Comparison of ENCODE assay signal across 9 mouse cellular contexts in genomic region chr1:64986120-64986519, GRCm38 (mm10). TPM values are rescaled to one million over a fixed set of nuclear protein-coding genes. Genes with fewer than 3 reads are reported as not detected.
DNase-seq lines count a peak whose midpoint lies in the region; ATAC-seq and TF ChIP-seq lines count a peak whose summit lies in the region.
"Had no signal": no experiment of that assay in that cellular context is flagged by ENCODE, and none has a peak within 500 bp of the region (broad histone marks: within the 10 kb centered on the region; RNA-seq: fewer than 3 reads in every experiment).

No protein-coding gene starts in this region.

- no peak overlapping the region for H3K27ac ChIP-seq in heart, embryonic 12.5 days (ENCODE audit: poor library complexity, severe bottlenecking)
- H3K27ac ChIP-seq in MEL (ENCODE audit: control insufficient read depth, low read depth, low read length), result no peak overlapping the region
- no peak overlapping the region for H3K27ac ChIP-seq in midbrain, embryonic 11.5 days (ENCODE audit: low read depth, low read length)
- H3K27ac ChIP-seq: limb, embryonic 12.5 days had no signal

- no peaks in the 10 kb centered on the region for H3K36me3 ChIP-seq in heart, embryonic 12.5 days
- H3K36me3 ChIP-seq in MEL (ENCODE audit: control insufficient read depth in 1 of 2, insufficient read depth in 2 of 2, low read length in 2 of 2), result peaks cover 0 to 5% of the 10 kb centered on the region in 2 experiments; a peak in 2 of 4 replicates
- no peaks in the 10 kb centered on the region for H3K36me3 ChIP-seq in midbrain, embryonic 11.5 days (ENCODE audit: control insufficient read depth, insufficient read depth, low read length)
- H3K36me3 ChIP-seq: limb, embryonic 12.5 days had no signal

- no peaks in the 10 kb centered on the region for H3K79me2 ChIP-seq in MEL (ENCODE audit: control insufficient read depth, insufficient read depth, low read length, poor library complexity)

- no peak overlapping the region for H3K4me3 ChIP-seq in heart, embryonic 12.5 days
- no peak overlapping the region for H3K4me3 ChIP-seq in MEL (ENCODE audit: control insufficient read depth in 1 of 2, insufficient read depth in 1 of 2, low read depth in 2 of 2, low read length in 2 of 2)
- H3K4me3 ChIP-seq in midbrain, embryonic 11.5 days (ENCODE audit: low read depth, low read length), result no peak overlapping the region
- H3K4me3 ChIP-seq: limb, embryonic 12.5 days had no signal

- peak; percentile 47 to 78 for DNase-seq in heart, adult 18-20 months
- peak; percentile 80 for DNase-seq in MEL (ENCODE audit: low read depth, low spot score)
- DNase-seq in cerebellum, postnatal 14 days, result peak; percentile 60 to 75
- DNase-seq in layer of hippocampus, postnatal 36 days, result peak; percentile 50 to 51
- peak; percentile 89 for DNase-seq in midbrain, embryonic 11.5 days (ENCODE audit: low spot score, missing footprints)
- DNase-seq in spleen, postnatal 14 days (ENCODE audit: low spot score in 2 of 2), result peak; percentile 38 to 60

- peak; percentile 54 to 76 (median 65) for TF ChIP-seq CTCF in MEL (IDR thresholded peaks at IDR 0.05 in 2 of 3, conservative IDR thresholded peaks at IDR 0.05 in 1 of 3; ENCODE audit: control insufficient read depth in 1 of 3, insufficient read depth in 1 of 3, low read depth in 2 of 3, low read length in 3 of 3, poor library complexity in 1 of 3, severe bottlenecking in 1 of 3)

- TF ChIP-seq EP300 in MEL (IDR thresholded peaks at IDR 0.05; ENCODE audit: low read depth in 1 of 2, low read length in 2 of 2), result no peak

- peak; percentile 76 for TF ChIP-seq RAD21 in MEL (IDR thresholded peaks at IDR 0.05; ENCODE audit: low read depth, low read length)

- no peak overlapping the region for H3K4me2 ChIP-seq in heart, embryonic 12.5 days
- no peak overlapping the region for H3K4me2 ChIP-seq in midbrain, embryonic 11.5 days
- H3K4me2 ChIP-seq: limb, embryonic 12.5 days had no signal

- no peaks in the 10 kb centered on the region for H3K4me1 ChIP-seq in heart, embryonic 12.5 days (replicated peaks)
- peaks cover 5% of the 10 kb centered on the region in 2 experiments; a peak in 2 of 4 replicates for H3K4me1 ChIP-seq in MEL (ENCODE audit: control insufficient read depth in 1 of 2, insufficient read depth in 2 of 2, low read length in 2 of 2)
- H3K4me1 ChIP-seq in midbrain, embryonic 11.5 days (ENCODE audit: control insufficient read depth, insufficient read depth, low read length), result no peaks in the 10 kb centered on the region
- H3K4me1 ChIP-seq: limb, embryonic 12.5 days had no signal

- no peaks in the 10 kb centered on the region for H3K27me3 ChIP-seq in heart, embryonic 12.5 days (replicated peaks)
- no peaks in the 10 kb centered on the region; a peak in 1 of 4 replicates for H3K27me3 ChIP-seq in MEL (ENCODE audit: control insufficient read depth in 1 of 2, insufficient read depth in 2 of 2, low read length in 2 of 2)
- no peaks in the 10 kb centered on the region for H3K27me3 ChIP-seq in midbrain, embryonic 11.5 days (ENCODE audit: control insufficient read depth, insufficient read depth, low read length)
- H3K27me3 ChIP-seq: limb, embryonic 12.5 days had no signal

- TF ChIP-seq POLR2A in MEL (IDR thresholded peaks at IDR 0.05; ENCODE audit: control insufficient read depth in 1 of 2, insufficient read depth in 1 of 2, low read depth in 1 of 2, low read length in 2 of 2, poor library complexity in 1 of 2), result no peak

- no peaks in the 10 kb centered on the region for H3K9me3 ChIP-seq in heart, embryonic 12.5 days (replicated peaks)
- H3K9me3 ChIP-seq in MEL (replicated peaks; ENCODE audit: insufficient read depth, low read length), result no peaks in the 10 kb centered on the region
- no peaks in the 10 kb centered on the region for H3K9me3 ChIP-seq in midbrain, embryonic 11.5 days (ENCODE audit: control insufficient read depth, low read length)
- H3K9me3 ChIP-seq: limb, embryonic 12.5 days had no signal

- WGBS in heart, embryonic 12.5 days, result 36% methylated on average over 7 of the region's 7 CpGs
- WGBS in midbrain, embryonic 11.5 days, result 40% methylated on average over 7 of the region's 7 CpGs

- no peak for ATAC-seq in heart, embryonic 12.5 days (ENCODE audit: insufficient number of reproducible peaks, low FRiP score)
- peak; percentile 78 for ATAC-seq in granulocyte monocyte progenitor cell, adult 5-6 weeks (replicated peaks; ENCODE audit: poor library complexity, severe bottlenecking)
- ATAC-seq in midbrain, embryonic 11.5 days (ENCODE audit: low FRiP score), result 0 out of 2 replicates have a peak, but pooled peaks have one; percentile 54

- no peak overlapping the region for H3K9ac ChIP-seq in heart, embryonic 12.5 days
- H3K9ac ChIP-seq in MEL (ENCODE audit: control insufficient read depth, low read depth, low read length, poor library complexity, severe bottlenecking), result no peak overlapping the region
- H3K9ac ChIP-seq in midbrain, embryonic 11.5 days (ENCODE audit: low read length), result no peak overlapping the region
- H3K9ac ChIP-seq: limb, embryonic 12.5 days had no signal

TF ChIP-seq in MEL, 35 proteins besides CTCF, POLR2A, EP300 and RAD21:
- TF ChIP-seq CHD2 (IDR thresholded peaks at IDR 0.05; ENCODE audit: low read length), result no peak
- TF ChIP-seq SMC3 (IDR thresholded peaks at IDR 0.05; ENCODE audit: low read depth, low read length), result peak; percentile 78
- peak; percentile 70 for TF ChIP-seq ZC3H11A (IDR thresholded peaks at IDR 0.05; ENCODE audit: low read depth, low read length)
- TF ChIP-seq E2F4 (IDR thresholded peaks at IDR 0.05; ENCODE audit: borderline replicate concordance, low read depth, low read length), result no peak
- no peak for TF ChIP-seq BHLHE40 (IDR thresholded peaks at IDR 0.05; ENCODE audit: borderline replicate concordance, low read depth, low read length)
- TF ChIP-seq GATA1 (IDR thresholded peaks at IDR 0.05; ENCODE audit: low read depth, low read length), result no peak
- TF ChIP-seq NRF1 (IDR thresholded peaks at IDR 0.05; ENCODE audit: insufficient read depth, low read depth, low read length, poor library complexity, severe bottlenecking), result no peak
- TF ChIP-seq POLR2AphosphoS2 (IDR thresholded peaks at IDR 0.05; ENCODE audit: low read length), result no peak
TF ChIP-seq in MEL: peak in this region for 2.

RNA-seq across cellular contexts. Expression of gene Plekhm3, which starts 29.5 kb away (rescaled TPM):
- 1 to 10 TPM; 6.6 to 7.1 TPM for total RNA-seq in heart, adult 18-20 months (2021)
- polyA plus RNA-seq in heart, embryonic 12.5 days (2016; fragmentation: Nextera tagmentation; extraction: Ambion mirVana), result 7.1 and 10.5 TPM in 2 replicates
- 1.7 and 1.8 TPM in 2 replicates for total RNA-seq in MEL (2012; rRNA removed)
- 1 to 10 TPM in 1 of 2 experiments, not detected in 1; 2.0 TPM for polyA plus RNA-seq in MEL (2012; ENCODE audit: insufficient read depth in 1 of 2, insufficient read length in 2 of 2, low read depth in 1 of 2, low replicate concordance in 2 of 2, missing spikeins in 1 of 2)
- total RNA-seq in granulocyte monocyte progenitor cell, adult 5-6 weeks (2014; fragmentation: Nextera tagmentation), result 12.5 and 13.5 TPM in 2 replicates
- total RNA-seq in granulocyte monocyte progenitor cell, adult 5-6 weeks (2017), result 5.4 and 8.5 TPM in 2 replicates
- 10 to 100 TPM; 30.7 to 35.0 TPM for total RNA-seq in layer of hippocampus, postnatal 36 days (2021)
- polyA plus RNA-seq in midbrain, embryonic 11.5 days (2014; fragmentation: Nextera tagmentation; extraction: Ambion mirVana), result 5.6 and 5.9 TPM in 2 replicates

RNA-seq across cellular contexts. Expression of gene Akr1cl, which starts 46.4 kb away (rescaled TPM):
- under 1 TPM in 1 of 2 experiments, not detected in 1; 0.21 TPM for total RNA-seq in heart, adult 18-20 months (2021)
- polyA plus RNA-seq in heart, embryonic 12.5 days (2016; fragmentation: Nextera tagmentation; extraction: Ambion mirVana), result 0.78 and 0.99 TPM in 2 replicates
- total RNA-seq in MEL (2012; rRNA removed), result not detected in 2 replicates
- not detected for polyA plus RNA-seq in MEL (2012; ENCODE audit: insufficient read depth in 1 of 2, insufficient read length in 2 of 2, low read depth in 1 of 2, low replicate concordance in 2 of 2, missing spikeins in 1 of 2)
- not detected in 2 replicates for total RNA-seq in granulocyte monocyte progenitor cell, adult 5-6 weeks (2014; fragmentation: Nextera tagmentation)
- not detected in 2 replicates for total RNA-seq in granulocyte monocyte progenitor cell, adult 5-6 weeks (2017)
- not detected for total RNA-seq in layer of hippocampus, postnatal 36 days (2021)
- polyA plus RNA-seq in midbrain, embryonic 11.5 days (2014; fragmentation: Nextera tagmentation; extraction: Ambion mirVana), result 0.11 and 0.17 TPM in 2 replicates
- polyA plus RNA-seq: limb, embryonic 12.5 days had no signal
